Mouse (Mus musculus) layer of hippocampus, adult 18-20 months (tissue): ENCODE results near the gene Bckdha. TPM values are rescaled to one million over a fixed set of nuclear protein-coding genes. Genes with fewer than 3 reads are reported as not detected.

Source experiments
- DNase-seq, 2 experiments: peaks; one replicate each; pipeline ENCODE4 v3.0.0; 2022; ENCODE audit warnings: low spot score in 2 of 2
- total RNA-seq, 2 experiments: library from RNA; stranded (reverse); gene quantifications; 2 replicates each; pipeline ENCODE4 v1.2.3; 2021

Bckdha gene
- total RNA-seq, 2 experiments from 2014 or later = 37.0 to 41.2 TPM

DNA sequence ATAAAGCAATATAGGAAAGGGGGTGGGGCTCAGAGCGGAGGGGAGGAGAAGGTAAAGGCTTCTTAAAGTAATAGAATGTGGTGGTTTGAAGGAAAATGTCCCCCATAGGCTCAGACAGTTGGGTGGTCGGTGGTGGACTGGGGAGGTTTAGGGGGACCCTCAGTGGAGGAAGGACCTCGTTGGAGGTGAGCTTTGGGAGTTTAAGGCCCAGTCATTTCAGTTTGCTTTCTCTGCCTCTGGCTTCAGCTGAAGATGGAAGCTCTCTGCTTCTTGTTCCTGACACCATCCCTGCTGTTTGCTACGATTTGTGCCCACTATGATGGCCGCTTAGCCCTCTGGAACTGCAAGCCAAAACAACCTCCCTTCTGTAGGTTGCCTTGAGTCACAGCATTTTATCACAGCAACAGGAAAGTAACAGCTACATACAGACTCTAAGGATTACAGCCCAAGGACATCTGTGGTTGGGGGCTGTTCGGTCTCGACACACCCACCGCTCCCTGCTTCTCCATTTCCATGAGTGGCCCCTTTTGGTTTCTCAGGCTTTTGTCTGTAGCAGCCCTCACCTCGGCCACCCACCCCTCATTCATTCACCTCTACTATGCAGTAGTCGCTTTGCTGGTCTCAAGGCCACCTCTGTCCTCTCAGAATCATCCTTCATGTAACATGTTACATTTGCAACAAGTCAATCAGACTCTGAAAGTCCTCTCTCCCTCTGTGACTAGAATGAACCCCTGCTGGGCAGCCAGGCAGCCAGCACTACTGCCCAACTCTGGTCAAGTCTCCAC lies 41.2 kb downstream of the Bckdha start:
- DNase-seq = no peak

DNA sequence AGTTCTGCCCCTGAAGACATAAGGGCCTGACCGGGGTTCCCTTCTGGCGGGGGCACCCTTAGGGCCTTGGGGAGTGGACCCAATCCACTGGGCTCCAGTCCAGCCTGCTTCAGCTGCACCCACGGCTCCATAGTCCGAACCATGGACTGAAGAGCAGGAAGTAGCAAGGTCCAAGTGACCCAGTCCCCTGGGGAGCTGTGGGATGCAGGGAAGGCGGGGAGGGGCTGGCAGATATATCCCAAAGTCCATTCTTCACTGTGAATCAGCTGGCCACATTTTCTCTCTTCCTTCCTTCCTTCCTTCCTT lies 43.1 kb downstream of the Bckdha start, which contains the start of gene Erich4:
Erich4 (minus strand) TSS at position 187 of the 306 bp plus-strand sequence.
- no peak for DNase-seq

DNA sequence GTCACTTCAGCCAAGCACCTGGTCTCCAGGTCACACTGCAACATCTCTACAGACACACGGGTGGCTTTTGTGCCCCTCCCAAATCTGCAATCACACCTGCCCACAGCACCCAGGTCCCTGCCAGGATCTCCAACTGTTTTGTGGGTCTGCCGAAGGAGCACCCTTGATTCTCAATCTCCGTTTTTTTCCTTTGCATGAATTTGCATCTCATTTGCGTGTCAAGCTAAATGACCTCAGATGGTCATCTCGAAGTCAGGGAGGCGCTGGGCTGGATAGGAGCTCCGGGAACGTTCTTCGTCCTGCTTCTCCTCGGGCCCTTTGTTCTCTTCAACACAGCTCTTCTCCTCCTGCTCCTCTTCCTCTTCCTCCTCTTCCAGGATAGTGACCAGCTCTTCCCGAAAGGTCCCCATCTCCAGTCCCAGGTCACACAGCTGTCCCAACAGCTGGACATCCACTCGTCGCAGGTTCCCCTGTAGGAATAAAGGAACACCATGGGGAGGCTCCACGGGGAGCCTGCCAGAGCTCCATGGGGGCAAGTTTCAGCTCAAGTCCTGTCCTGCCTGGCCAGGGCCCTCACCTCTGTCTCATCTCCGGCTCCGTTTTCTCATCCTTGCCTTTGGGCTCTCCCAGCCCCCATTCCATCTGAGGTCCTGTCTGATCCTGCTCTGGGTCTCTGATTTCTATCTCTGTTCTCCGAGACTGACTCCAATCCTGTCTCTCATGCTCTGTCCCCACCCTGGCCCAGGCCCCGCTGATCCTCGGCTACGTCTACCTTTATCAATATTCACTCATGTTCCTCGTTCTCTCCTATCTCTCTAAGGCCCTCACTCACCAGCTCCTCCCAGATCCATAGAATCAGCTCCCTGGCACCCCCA lies 43.7 kb downstream of the Bckdha start:
- no peak for DNase-seq

DNA sequence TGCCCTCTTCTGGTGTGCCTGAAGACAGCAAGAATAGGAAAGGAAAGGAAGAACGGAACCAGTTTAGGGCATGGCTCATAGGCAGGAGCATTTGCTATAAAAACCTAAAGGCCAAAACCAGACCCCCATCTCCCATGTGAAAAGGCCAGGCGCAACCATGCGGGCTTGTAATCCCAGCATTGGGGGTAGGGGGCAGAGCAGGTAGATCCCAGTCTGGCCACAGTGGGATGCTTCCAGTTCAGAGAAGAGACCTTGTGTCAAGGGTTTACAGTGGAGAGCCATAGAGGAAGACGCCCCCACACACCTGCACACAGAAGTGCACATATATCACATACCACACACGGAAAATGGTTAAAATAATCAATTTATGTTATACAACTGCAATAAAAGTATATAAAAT lies 44.7 kb downstream of the Bckdha start:
- no peak for DNase-seq

DNA sequence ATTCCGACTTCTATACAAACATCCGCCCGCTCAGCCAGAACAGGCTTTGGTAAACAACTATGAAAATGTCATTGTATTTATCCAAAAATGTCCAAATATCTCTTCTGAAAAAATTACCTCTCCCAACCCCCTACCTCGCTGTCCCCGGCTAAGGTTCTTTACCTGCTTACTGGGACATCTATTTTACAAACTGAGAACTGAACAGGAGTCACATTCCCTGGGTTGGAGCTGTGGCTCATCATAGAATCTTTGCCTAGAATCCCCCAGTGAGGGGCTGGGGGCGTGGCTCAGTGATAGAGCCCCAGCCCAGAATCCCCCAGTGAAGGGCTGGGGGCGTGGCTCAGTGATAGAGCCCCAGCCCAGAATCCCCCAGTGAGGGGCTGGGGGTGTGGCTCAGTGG lies 47.3 kb downstream of the Bckdha start:
- no peak for DNase-seq

DNA sequence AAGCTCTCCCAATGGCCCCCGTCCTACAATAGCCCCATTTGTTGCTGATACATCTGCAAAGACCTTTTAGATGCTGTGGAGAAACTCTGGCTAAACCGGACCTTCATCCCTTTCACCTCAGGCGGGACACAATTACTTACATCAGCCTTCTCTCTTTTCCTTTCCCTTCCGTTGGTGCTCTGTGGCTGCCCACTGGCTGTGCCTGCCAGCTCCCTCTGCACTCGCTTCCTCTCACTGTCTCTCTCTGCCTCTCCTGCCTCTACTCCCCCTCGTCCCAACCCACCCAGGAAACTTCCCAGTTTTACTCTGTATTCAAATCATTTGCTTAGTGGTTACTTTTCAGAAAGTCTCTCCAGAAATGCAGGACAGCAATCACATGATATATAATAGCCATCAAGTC lies 48.7 kb downstream of the Bckdha start:
- DNase-seq = no peak

DNA sequence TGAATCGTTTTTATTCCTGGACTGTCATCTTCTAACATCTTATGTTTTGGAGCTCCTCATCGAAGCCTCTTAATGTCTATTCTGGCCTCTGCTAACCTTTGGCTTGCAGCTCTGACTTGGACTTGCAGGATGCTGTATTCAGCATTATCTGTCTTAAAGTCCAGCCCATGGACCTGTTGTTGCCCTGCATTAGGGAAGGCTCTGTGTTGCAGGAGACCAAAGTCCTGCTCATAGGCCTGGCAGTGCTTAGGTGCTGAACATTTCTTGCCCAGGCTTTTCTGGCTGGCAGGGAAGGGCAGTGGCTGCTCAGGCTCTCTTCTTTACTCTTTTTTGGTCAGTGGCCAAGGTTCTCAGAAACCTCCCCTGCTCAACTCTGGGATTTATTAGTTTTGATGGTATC lies 51.6 kb downstream of the Bckdha start:
- no peak for DNase-seq

DNA sequence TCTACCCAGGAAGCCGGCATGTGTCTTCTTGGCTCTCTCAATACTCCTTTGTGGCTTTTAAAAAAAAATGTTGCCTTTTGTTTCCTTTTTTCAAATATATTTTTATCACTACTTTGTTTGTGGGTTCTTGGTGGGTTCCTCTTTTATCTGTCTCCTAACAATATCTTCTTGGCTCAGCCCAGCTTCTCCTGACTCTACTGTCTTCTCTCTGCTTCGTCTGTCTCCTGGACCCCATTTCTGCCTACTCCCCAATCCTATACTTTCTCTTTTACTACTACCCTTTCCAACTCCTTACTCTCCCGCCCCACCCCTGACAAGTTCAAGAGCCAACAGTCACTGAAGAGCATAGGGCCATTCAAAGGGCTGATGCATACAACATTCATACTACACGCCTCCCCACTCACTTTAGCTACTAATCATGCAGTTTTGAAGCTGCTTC lies 52.1 kb downstream of the Bckdha start:
- DNase-seq = no peak

DNA sequence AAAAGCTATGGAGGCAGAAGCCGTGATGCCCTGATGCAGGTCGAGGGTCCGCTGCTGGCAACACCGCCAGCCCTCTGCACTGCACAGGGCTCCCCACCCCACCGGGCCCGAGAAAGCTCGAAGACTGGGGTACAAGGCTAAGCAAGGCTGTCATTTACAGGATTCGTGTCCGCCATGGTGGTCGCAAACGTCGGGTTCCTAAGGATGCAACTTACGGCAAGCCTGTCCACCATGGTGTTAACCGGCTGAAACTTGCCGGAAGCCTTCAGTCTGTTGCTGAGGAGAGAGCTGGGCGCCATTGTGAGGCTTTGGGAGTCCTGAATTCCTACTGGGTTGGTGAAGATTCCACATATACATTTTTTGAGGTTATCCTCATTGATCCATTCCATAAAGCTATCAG lies 57.4 kb downstream of the Bckdha start:
- DNase-seq = no peak

DNA sequence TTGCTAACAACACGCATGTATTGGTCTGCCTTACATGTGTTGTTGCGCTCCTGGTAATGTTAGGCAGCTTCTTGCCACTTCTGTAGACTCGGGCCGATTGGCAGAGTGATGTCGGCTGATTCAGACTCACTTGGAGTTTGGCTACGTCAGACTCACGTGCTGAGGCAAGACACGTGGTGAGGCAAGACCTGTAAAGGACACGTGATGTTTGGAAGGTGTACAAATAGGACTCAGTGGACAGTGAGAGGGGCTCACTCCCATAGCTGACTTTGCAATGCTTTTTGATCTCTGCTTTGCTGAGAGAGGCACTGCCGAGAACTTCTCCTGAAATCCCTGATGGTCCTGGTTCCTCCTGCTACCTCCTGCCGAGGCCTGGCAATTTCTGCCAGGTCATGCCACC lies 58.1 kb downstream of the Bckdha start:
- DNase-seq = no peak

DNA sequence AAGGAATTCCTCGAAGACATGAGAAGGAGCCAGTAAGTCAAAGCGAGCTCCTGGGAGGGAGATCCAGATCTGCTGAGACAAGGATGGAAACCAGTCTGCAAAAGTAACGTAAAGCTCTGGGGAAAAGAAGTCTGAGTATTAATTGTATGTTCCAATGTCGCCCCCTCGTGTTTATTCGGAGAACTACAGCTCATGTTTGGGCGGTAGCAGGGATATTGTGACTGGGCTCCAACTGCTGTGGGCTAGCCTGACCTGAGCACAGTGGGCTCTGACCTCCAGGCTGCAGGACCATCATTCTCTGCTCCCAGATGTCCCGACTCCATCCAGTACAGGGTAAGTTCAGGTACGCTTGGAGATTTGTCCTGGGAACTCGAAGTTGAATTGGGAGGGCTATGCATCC lies 59.1 kb downstream of the Bckdha start:
- DNase-seq = peak; percentile 44 to 87

DNA sequence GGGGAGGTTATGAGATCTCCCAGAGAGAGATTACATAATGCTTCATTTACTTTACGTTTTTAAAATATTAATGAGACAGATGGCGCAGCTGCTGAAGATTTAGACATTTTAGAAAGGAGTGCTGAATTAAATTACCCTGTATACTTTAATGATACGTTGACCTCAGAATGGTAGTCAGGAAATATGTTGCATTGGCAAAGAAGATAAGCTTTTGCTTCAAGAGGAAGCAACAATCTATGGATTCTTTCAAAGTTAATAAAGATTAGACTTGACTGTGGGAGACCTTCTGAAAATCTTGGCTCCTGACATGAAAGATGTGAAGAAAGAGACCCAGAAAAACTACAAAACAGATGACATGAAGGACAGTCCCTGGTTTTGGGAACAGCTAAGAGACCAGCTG lies 64.9 kb downstream of the Bckdha start:
- DNase-seq = no peak

DNA sequence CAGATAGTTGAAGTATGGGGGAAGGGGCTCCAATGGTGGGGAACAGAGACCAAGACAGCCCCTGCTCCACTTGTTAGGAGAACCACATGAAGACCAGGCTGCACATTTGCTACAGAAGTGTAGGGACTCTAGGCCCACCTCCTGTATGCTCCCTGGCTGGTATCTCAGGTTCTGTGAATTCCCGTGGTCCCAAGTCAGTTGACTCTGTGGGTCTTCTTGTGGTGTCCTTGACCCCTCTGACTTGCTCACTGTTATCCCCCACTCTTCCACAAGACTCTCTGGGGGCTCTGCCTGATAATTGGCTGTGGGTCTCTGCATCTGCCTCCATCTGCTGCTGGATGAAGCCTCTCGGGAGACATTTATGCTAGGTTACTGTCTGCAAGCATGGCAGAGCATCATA lies 67.6 kb downstream of the Bckdha start:
- no peak for DNase-seq

DNA sequence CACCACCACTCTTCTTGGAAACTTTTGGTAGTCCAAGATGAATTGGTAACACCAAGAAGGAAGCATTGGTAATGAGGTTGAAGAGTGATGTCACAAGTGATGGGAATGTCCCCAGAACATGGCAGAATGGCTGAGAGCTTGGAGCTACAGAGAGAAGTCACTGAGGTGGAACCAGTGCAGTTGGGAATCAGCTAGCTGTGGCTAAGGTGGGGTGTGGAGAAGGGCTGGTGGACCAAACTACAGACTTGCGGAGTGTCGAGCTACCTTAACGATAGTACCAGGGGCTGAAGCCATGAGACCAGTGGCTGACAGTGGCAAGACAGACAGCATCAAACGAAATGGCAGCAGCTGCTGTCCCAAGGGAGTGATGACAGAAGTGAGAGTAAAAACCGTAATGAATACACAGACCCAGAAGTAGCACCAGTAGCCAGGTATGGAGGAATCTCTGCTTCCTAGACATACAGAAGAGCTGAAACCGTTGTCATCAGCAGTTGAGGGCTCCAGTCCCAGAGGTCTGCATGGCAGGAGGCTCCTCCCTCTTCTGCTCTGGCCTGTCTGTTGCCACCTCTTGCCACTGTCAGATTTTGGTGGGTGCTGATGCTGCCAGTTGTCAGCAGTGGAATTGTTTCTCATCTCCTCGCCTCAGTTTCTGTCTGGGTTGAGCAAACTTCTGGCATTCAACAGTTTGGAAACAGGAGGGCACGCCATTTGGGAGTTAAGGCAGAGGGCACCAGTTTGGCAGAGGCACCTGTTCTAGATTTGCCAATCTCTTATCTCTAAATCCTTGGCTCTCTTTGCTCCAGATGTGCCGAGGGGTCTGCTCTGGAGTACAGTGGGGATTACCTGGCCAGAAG lies 73.2 kb downstream of the Bckdha start:
- no peak for DNase-seq

DNA sequence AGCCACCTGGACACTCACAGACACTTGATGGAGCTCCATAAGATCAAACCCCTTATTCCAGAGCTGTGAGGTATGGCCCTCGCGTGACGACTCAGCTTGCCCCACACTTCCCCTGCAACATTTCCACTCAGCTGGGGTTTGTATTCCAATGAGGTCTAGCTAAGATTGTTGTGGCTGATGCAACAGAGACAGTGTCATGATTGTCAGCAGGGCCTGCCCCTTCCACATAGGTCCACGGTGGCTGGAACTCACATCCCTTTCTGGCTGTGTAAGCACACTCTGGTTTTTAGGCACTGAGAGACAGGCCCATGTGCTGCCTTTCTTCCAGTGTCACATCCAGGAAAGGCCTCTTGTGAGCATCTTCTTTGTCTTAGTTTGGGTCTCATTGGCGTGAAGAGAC lies 74.1 kb downstream of the Bckdha start:
- DNase-seq = no peak

DNA sequence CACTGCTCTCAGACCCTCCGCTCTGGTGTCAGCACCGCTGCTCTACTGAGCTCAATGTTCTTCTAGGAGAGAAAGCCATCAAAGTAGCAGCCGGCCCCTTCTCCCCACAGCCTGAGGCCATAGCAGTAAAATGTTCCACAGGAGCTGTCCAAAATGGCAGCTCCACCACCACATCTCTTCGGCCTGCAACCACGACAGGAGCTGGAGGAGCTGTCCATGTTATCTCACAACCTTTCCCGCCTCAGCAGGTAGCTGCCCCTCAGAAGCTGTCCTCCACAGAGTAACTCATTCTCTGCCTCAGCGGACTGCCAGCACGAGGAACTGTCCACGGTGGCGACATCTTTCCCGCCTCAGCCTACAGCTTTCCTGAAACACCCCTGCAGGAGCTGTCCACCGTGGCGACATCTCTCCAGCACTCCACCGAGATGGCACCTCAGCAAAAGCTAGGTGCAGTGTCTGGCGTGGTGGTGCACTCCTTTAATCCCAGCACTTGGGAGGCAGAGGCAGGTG lies 76.4 kb downstream of the Bckdha start:
- DNase-seq = no peak

Other genes starting within 250 kb of the Bckdha start
- not detected for gene Cxcl17, start 246.1 kb downstream of the Bckdha start, total RNA-seq
- gene Ceacam1, start 181.4 kb downstream of the Bckdha start, total RNA-seq = 1 to 10 TPM; 3.2 to 3.8 TPM
- gene Ceacam2, start 119.1 kb downstream of the Bckdha start, total RNA-seq = under 1 TPM; 0.72 to 0.99 TPM
- under 1 TPM in 1 of 2 experiments, not detected in 1; 0.38 TPM for gene Erich4, start 43.1 kb downstream of the Bckdha start, total RNA-seq
- gene Dmac2, start 39.6 kb downstream of the Bckdha start, total RNA-seq = 10 to 100 TPM; 50.5 to 53.9 TPM
- gene B3gnt8, start 32.3 kb downstream of the Bckdha start, total RNA-seq = 1 to 10 TPM in 1 of 2 experiments, under 1 TPM in 1; 0.61 to 1.3 TPM
- 10 to 100 TPM; 25.8 to 30.4 TPM for gene Exosc5, start 183 bp upstream of the Bckdha start, total RNA-seq
- 10 to 100 TPM in 1 of 2 experiments, 1 to 10 TPM in 1; 8.4 to 10.9 TPM for gene Tmem91, start 16.2 kb upstream of the Bckdha start, total RNA-seq
- 10 to 100 TPM; 22.2 to 26.3 TPM for gene B9d2, start 21.8 kb upstream of the Bckdha start, total RNA-seq
- 1 to 10 TPM; 6.5 to 7.7 TPM for gene Tgfb1, start 28.0 kb upstream of the Bckdha start, total RNA-seq
- gene Ccdc97, start 60.1 kb upstream of the Bckdha start, total RNA-seq = 10 to 100 TPM; 63.4 to 65.6 TPM
- gene Hnrnpul1, start 95.8 kb upstream of the Bckdha start, total RNA-seq = 100 to 1,000 TPM in 1 of 2 experiments, 10 to 100 TPM in 1; 99.1 to 110 TPM
- gene Axl, start 129.7 kb upstream of the Bckdha start, total RNA-seq = 10 to 100 TPM; 38.2 to 45.2 TPM
- 1 to 10 TPM; 1.6 to 1.7 TPM for gene Cyp2s1, start 157.9 kb upstream of the Bckdha start, total RNA-seq
- under 1 TPM; 0.25 to 0.89 TPM for gene Cyp2b10, start 238.6 kb upstream of the Bckdha start, total RNA-seq